Mouse (Mus musculus): ENCODE measurements around the gene Hoxc5.

GRCm38 (mm10) chr15:103061131-103061825 is 94.0 kb downstream of the Hoxc5 start:
- no peak for TF ChIP-seq CTCF (IDR thresholded peaks at IDR 0.05; ENCODE audit: low read depth)
- no peak for TF ChIP-seq EP300 (IDR thresholded peaks at IDR 0.05; ENCODE audit: low read depth)

Measured in heart, postnatal 0 days (tissue).